Mouse (Mus musculus): ENCODE measurements around the gene Gpc6. TPM values are rescaled to one million over a fixed set of nuclear protein-coding genes. Genes with fewer than 3 reads are reported as not detected.

Gpc6 gene
- polyA plus RNA-seq, 1 experiment, result 61.9 TPM

GRCm38 (mm10) chr14:117714165-117714564 lies 789.0 kb downstream of the Gpc6 start:
- no peak overlapping the region for H3K27ac ChIP-seq (ENCODE audit: insufficient read depth, low read length)
- no peak for TF ChIP-seq POLR2A (IDR thresholded peaks at IDR 0.05; ENCODE audit: low read depth, low read length)
- no peak for TF ChIP-seq CTCF (IDR thresholded peaks at IDR 0.05; ENCODE audit: borderline replicate concordance, insufficient read depth, low read length)
- no peak overlapping the region for H3K4me3 ChIP-seq (ENCODE audit: insufficient read depth, low read length)
- no peaks in the 10 kb centered on the region for H3K4me1 ChIP-seq (ENCODE audit: control insufficient read depth, insufficient read depth, low read length)

- Histone ChIP-seq H3K4me3 (ENCODE audit: insufficient read depth, low read length) (no peak overlapping the region), H3K4me1 (ENCODE audit: control insufficient read depth, insufficient read depth, low read length) (no peaks in the 10 kb centered on the region), H3K27ac (ENCODE audit: insufficient read depth, low read length) (no peak overlapping the region)
- TF ChIP-seq CTCF (IDR thresholded peaks at IDR 0.05; ENCODE audit: borderline replicate concordance, insufficient read depth, low read length) (no peak), POLR2A (IDR thresholded peaks at IDR 0.05; ENCODE audit: low read depth, low read length) (no peak)
Measured at GRCm38 (mm10) chr14:117716305-117716704, 791.2 kb downstream of the Gpc6 start.

GRCm38 (mm10) chr14:117728741-117729140 lies 803.6 kb downstream of the Gpc6 start:
- H3K4me1 ChIP-seq (ENCODE audit: control insufficient read depth, insufficient read depth, low read length), result no peaks in the 10 kb centered on the region
- no peak for TF ChIP-seq POLR2A (IDR thresholded peaks at IDR 0.05; ENCODE audit: low read depth, low read length)
- no peak for TF ChIP-seq CTCF (IDR thresholded peaks at IDR 0.05; ENCODE audit: borderline replicate concordance, insufficient read depth, low read length)
- no peak overlapping the region for H3K4me3 ChIP-seq (ENCODE audit: insufficient read depth, low read length)
- no peak overlapping the region for H3K27ac ChIP-seq (ENCODE audit: insufficient read depth, low read length)

- no peak overlapping the region for H3K27ac ChIP-seq (ENCODE audit: insufficient read depth, low read length)
- no peaks in the 10 kb centered on the region for H3K4me1 ChIP-seq (ENCODE audit: control insufficient read depth, insufficient read depth, low read length)
- TF ChIP-seq CTCF (IDR thresholded peaks at IDR 0.05; ENCODE audit: borderline replicate concordance, insufficient read depth, low read length) (no peak), POLR2A (IDR thresholded peaks at IDR 0.05; ENCODE audit: low read depth, low read length) (no peak)
- H3K4me3 ChIP-seq (ENCODE audit: insufficient read depth, low read length), result no peak overlapping the region
Measured at GRCm38 (mm10) chr14:117755231-117755630, 830.1 kb downstream of the Gpc6 start.

- no peak overlapping the region for H3K27ac ChIP-seq (ENCODE audit: insufficient read depth, low read length)
- no peak for TF ChIP-seq POLR2A (IDR thresholded peaks at IDR 0.05; ENCODE audit: low read depth, low read length)
- TF ChIP-seq CTCF (IDR thresholded peaks at IDR 0.05; ENCODE audit: borderline replicate concordance, insufficient read depth, low read length), result no peak
- no peak overlapping the region for H3K4me3 ChIP-seq (ENCODE audit: insufficient read depth, low read length)
- H3K4me1 ChIP-seq (ENCODE audit: control insufficient read depth, insufficient read depth, low read length), result no peaks in the 10 kb centered on the region
Measured at GRCm38 (mm10) chr14:117756505-117756904, 831.4 kb downstream of the Gpc6 start.

- Histone ChIP-seq H3K4me1 (ENCODE audit: control insufficient read depth, insufficient read depth, low read length) (no peaks in the 10 kb centered on the region), H3K27ac (ENCODE audit: insufficient read depth, low read length) (no peak overlapping the region), H3K4me3 (ENCODE audit: insufficient read depth, low read length) (no peak overlapping the region)
- TF ChIP-seq POLR2A (IDR thresholded peaks at IDR 0.05; ENCODE audit: low read depth, low read length) (no peak), CTCF (IDR thresholded peaks at IDR 0.05; ENCODE audit: borderline replicate concordance, insufficient read depth, low read length) (no peak)
Measured at GRCm38 (mm10) chr14:117757790-117758358, 832.8 kb downstream of the Gpc6 start.

- TF ChIP-seq CTCF (IDR thresholded peaks at IDR 0.05; ENCODE audit: borderline replicate concordance, insufficient read depth, low read length), result no peak
- no peak for TF ChIP-seq POLR2A (IDR thresholded peaks at IDR 0.05; ENCODE audit: low read depth, low read length)
- H3K4me3 ChIP-seq (ENCODE audit: insufficient read depth, low read length), result no peak overlapping the region
- no peak overlapping the region for H3K27ac ChIP-seq (ENCODE audit: insufficient read depth, low read length)
- H3K4me1 ChIP-seq (ENCODE audit: control insufficient read depth, insufficient read depth, low read length), result no peaks in the 10 kb centered on the region
Measured at GRCm38 (mm10) chr14:117760830-117761517, 835.9 kb downstream of the Gpc6 start.

GRCm38 (mm10) chr14:117762934-117763333 lies 837.8 kb downstream of the Gpc6 start:
- Histone ChIP-seq H3K4me3 (ENCODE audit: insufficient read depth, low read length) (no peak overlapping the region), H3K4me1 (ENCODE audit: control insufficient read depth, insufficient read depth, low read length) (no peaks in the 10 kb centered on the region), H3K27ac (ENCODE audit: insufficient read depth, low read length) (no peak overlapping the region)
- TF ChIP-seq POLR2A (IDR thresholded peaks at IDR 0.05; ENCODE audit: low read depth, low read length) (no peak), CTCF (IDR thresholded peaks at IDR 0.05; ENCODE audit: borderline replicate concordance, insufficient read depth, low read length) (no peak)

GRCm38 (mm10) chr14:117767861-117768260 lies 842.7 kb downstream of the Gpc6 start:
- no peak overlapping the region for H3K27ac ChIP-seq (ENCODE audit: insufficient read depth, low read length)
- TF ChIP-seq CTCF (IDR thresholded peaks at IDR 0.05; ENCODE audit: borderline replicate concordance, insufficient read depth, low read length), result no peak
- TF ChIP-seq POLR2A (IDR thresholded peaks at IDR 0.05; ENCODE audit: low read depth, low read length), result no peak

GRCm38 (mm10) chr14:117768697-117769096 lies 843.6 kb downstream of the Gpc6 start:
- TF ChIP-seq POLR2A (IDR thresholded peaks at IDR 0.05; ENCODE audit: low read depth, low read length) (no peak), CTCF (IDR thresholded peaks at IDR 0.05; ENCODE audit: borderline replicate concordance, insufficient read depth, low read length) (no peak)
- Histone ChIP-seq H3K27ac (ENCODE audit: insufficient read depth, low read length) (no peak overlapping the region), H3K4me1 (ENCODE audit: control insufficient read depth, insufficient read depth, low read length) (no peaks in the 10 kb centered on the region), H3K4me3 (ENCODE audit: insufficient read depth, low read length) (no peak overlapping the region)

More at GRCm38 (mm10) chr14:117767861-117768260, 842.7 kb downstream of the Gpc6 start:
- Histone ChIP-seq H3K4me3 (ENCODE audit: insufficient read depth, low read length) (no peak overlapping the region), H3K4me1 (ENCODE audit: control insufficient read depth, insufficient read depth, low read length) (no peaks in the 10 kb centered on the region)
